Comparison of ENCODE assay signal across 8 mouse cellular contexts in the genomic region with DNA sequence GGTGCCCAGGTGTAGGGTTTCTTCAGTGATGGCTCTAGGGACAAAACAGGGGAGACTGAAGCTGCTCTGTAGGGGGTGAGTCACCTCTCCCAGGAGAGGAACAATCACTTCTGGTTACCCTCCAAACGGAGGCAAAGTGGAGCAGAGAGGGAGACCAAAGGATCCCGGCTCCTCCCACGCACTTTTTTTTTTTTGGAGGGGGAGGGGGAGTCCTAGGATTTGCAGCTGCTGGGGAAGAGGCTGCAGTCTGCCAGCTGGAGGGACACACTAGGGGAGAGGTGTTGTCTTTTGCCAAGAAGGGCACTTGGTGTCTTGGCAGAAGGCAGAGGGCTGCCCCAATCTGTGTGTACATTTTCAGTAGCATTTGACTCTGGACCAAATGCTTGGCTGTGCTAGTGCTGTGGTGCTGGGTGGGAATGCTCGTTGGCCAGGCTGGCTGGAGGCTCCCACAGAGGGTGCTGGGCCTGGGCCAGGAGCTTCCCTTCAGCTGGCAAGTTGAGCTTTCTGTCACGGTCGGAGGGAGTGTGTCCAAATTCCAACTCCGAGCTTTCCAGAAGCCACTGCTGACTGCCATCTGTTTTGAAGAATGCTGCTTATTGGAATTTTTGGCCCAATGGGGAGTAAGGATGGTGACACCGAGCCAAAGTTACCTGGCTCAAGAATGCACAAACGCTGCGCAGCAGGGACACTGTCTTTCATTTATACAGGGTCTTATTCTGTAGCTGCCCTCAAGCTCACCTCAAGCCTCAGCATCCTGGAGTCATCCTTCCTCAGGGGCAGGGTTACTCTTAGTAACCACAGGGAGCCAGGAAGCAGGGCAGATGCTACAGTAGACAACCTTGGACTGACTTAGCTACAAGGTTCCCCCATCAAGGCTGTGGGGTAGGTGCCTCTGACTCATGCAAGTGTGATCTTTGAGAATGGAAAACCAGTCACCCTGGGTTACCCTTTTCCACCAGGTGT. TPM values are rescaled to one million over a fixed set of nuclear protein-coding genes. Genes with fewer than 3 reads are reported as not detected.
A peak's percentile ranks its signal among the peaks of the same experiment; 100 is the strongest.
DNase-seq lines count a peak whose midpoint lies in the region; ATAC-seq and TF ChIP-seq lines count a peak whose summit lies in the region.

No protein-coding gene starts in this region.

- peaks cover 2% of the 10 kb centered on the region; the same call in 1 of the 2 replicates for H3K36me3 ChIP-seq in ES-E14 (ENCODE audit: control insufficient read depth, insufficient read depth, low read length, poor library complexity, severe bottlenecking)
- peaks cover 15% of the 10 kb centered on the region; the same call in 1 of the 2 replicates for H3K36me3 ChIP-seq in forebrain, embryonic 14.5 days (ENCODE audit: control insufficient read depth, insufficient read depth, low read length)
- peaks cover 13% of the 10 kb centered on the region for H3K36me3 ChIP-seq in heart, postnatal 0 days (replicated peaks; ENCODE audit: control insufficient read depth, insufficient read depth, low read length)
- H3K36me3 ChIP-seq in liver, embryonic 16.5 days (ENCODE audit: control insufficient read depth, insufficient read depth) = peaks cover 7% of the 10 kb centered on the region; the same call in 1 of the 2 replicates

- peak overlapping the region; percentile 26 to 59 for H3K4me3 ChIP-seq in ES-E14 (ENCODE audit: insufficient read depth in 1 of 2, low read depth in 1 of 2, low read length in 2 of 2, poor library complexity in 1 of 2, severe bottlenecking in 1 of 2)
- peak overlapping the region; percentile 53 for H3K4me3 ChIP-seq in brown adipose tissue, adult 24 weeks (ENCODE audit: insufficient read depth, low read depth, low read length)
- no peak overlapping the region for H3K4me3 ChIP-seq in forebrain, embryonic 14.5 days (ENCODE audit: low read depth, low read length)
- H3K4me3 ChIP-seq in heart, postnatal 0 days (ENCODE audit: low read depth, low read length) = peak overlapping the region; percentile 34
- H3K4me3 ChIP-seq in liver, embryonic 16.5 days (ENCODE audit: low read depth, low read length) = peak overlapping the region; percentile 35

- peak; percentile 86 for ATAC-seq in forebrain, embryonic 14.5 days
- ATAC-seq in heart, postnatal 0 days (ENCODE audit: insufficient read depth, low read depth) = peak; percentile 86
- ATAC-seq in liver, embryonic 16.5 days (ENCODE audit: low read depth) = 0 out of 2 replicates have a peak, but pooled peaks have one; percentile 14
- ATAC-seq in neutrophil, adult 5-6 weeks (ENCODE audit: extremely low read depth, insufficient number of reproducible peaks, low FRiP score, poor library complexity, severe bottlenecking) = peak; percentile 9; the same call in 1 of the 2 replicates
- ATAC-seq in erythroid progenitor cell, adult 5-6 weeks (replicated peaks; ENCODE audit: low FRiP score, poor library complexity, severe bottlenecking) = no peak

- peak overlapping the region; percentile 100 for H3K27ac ChIP-seq in ES-E14 (ENCODE audit: insufficient read depth, low read depth, low read length, poor library complexity, severe bottlenecking)
- H3K27ac ChIP-seq in brown adipose tissue, adult 24 weeks (replicated peaks; ENCODE audit: low read depth, low read length) = peak overlapping the region; percentile 97
- H3K27ac ChIP-seq in forebrain, embryonic 14.5 days (ENCODE audit: low read depth, low read length) = peak overlapping the region; percentile 68
- peak overlapping the region; percentile 96 for H3K27ac ChIP-seq in heart, postnatal 0 days (ENCODE audit: low read depth)
- peak overlapping the region; percentile 86 for H3K27ac ChIP-seq in liver, embryonic 16.5 days (ENCODE audit: low read length)

- H3K4me1 ChIP-seq in ES-E14 (ENCODE audit: control insufficient read depth in 2 of 2, insufficient read depth in 2 of 2, low read length in 2 of 2, poor library complexity in 1 of 2) = peaks cover 16 to 22% of the 10 kb centered on the region in 2 experiments; a peak in 3 of 4 replicates
- H3K4me1 ChIP-seq in brown adipose tissue, adult 24 weeks (ENCODE audit: control insufficient read depth, insufficient read depth, insufficient read length, low read length) = peaks cover 11% of the 10 kb centered on the region
- peaks cover 20% of the 10 kb centered on the region for H3K4me1 ChIP-seq in forebrain, embryonic 14.5 days (ENCODE audit: control insufficient read depth, insufficient read depth, low read length)
- H3K4me1 ChIP-seq in heart, postnatal 0 days (ENCODE audit: control insufficient read depth, insufficient read depth) = peaks cover 22% of the 10 kb centered on the region
- H3K4me1 ChIP-seq in liver, embryonic 16.5 days (ENCODE audit: control insufficient read depth, low read depth, low read length) = peaks cover 20% of the 10 kb centered on the region

- no peaks in the 10 kb centered on the region for H3K27me3 ChIP-seq in forebrain, embryonic 14.5 days (replicated peaks; ENCODE audit: control insufficient read depth, insufficient read depth, low read length)
- no peaks in the 10 kb centered on the region for H3K27me3 ChIP-seq in heart, postnatal 0 days (ENCODE audit: control insufficient read depth, insufficient read depth, low read length)
- H3K27me3 ChIP-seq in liver, embryonic 16.5 days (ENCODE audit: control insufficient read depth, insufficient read depth, low read depth, low read length) = no peaks in the 10 kb centered on the region

- peak; percentile 22; the same call in 1 of the 2 replicates for TF ChIP-seq EP300 in heart, postnatal 0 days (IDR thresholded peaks at IDR 0.05; ENCODE audit: low read depth)

- in situ Hi-C loops in ES-E14 (cut with MboI; ENCODE audit: low sequenced_read_pairs in 2 of 2, unreplicated experiment in 2 of 2) = loop anchor here in 1 of 2 experiments (5.0 kb wide), 1 partner anchor 167 kb away; no protein-coding TSS in a partner anchor

- peak overlapping the region; percentile 85 for H3K9ac ChIP-seq in ES-E14 (ENCODE audit: insufficient read depth, low read depth, low read length, poor library complexity, severe bottlenecking)
- H3K9ac ChIP-seq in forebrain, embryonic 14.5 days (ENCODE audit: low read length) = no peak overlapping the region
- peak overlapping the region; percentile 24 for H3K9ac ChIP-seq in heart, postnatal 0 days (replicated peaks; ENCODE audit: low read depth, low read length)
- H3K9ac ChIP-seq in liver, embryonic 16.5 days (ENCODE audit: low read depth, low read length) = peak overlapping the region; percentile 37; the same call in 1 of the 2 replicates

- H3K4me2 ChIP-seq in forebrain, embryonic 14.5 days (ENCODE audit: low read length) = peak overlapping the region; percentile 6
- peak overlapping the region; percentile 58 for H3K4me2 ChIP-seq in heart, postnatal 0 days (ENCODE audit: low read depth, low read length)
- peak overlapping the region; percentile 39 for H3K4me2 ChIP-seq in liver, embryonic 16.5 days (ENCODE audit: low read depth, low read length)

- H3K9me3 ChIP-seq in ES-E14 (ENCODE audit: control insufficient read depth, insufficient read depth, low read depth, low read length) = no peaks in the 10 kb centered on the region
- no peaks in the 10 kb centered on the region for H3K9me3 ChIP-seq in forebrain, embryonic 14.5 days (replicated peaks; ENCODE audit: control insufficient read depth, low read length)
- no peaks in the 10 kb centered on the region for H3K9me3 ChIP-seq in heart, postnatal 0 days (replicated peaks; ENCODE audit: control insufficient read depth, low read length)
- no peaks in the 10 kb centered on the region for H3K9me3 ChIP-seq in liver, embryonic 16.5 days (replicated peaks; ENCODE audit: control insufficient read depth, low read length)

- DNase-seq in ES-E14 (ENCODE audit: low read depth, low spot score) = peak; percentile 82
- DNase-seq in forebrain, embryonic 14.5 days (ENCODE audit: low spot score) = peak; percentile 87
- DNase-seq in heart, postnatal 0 days (ENCODE audit: low spot score) = peak; percentile 78
- DNase-seq in kidney, postnatal 4 days = peak; percentile 84 to 91

- 12% methylated on average over 10 of the region's 10 CpGs for WGBS in forebrain, embryonic 14.5 days
- WGBS in heart, postnatal 0 days = 8% methylated on average over 10 of the region's 10 CpGs
- WGBS in liver, embryonic 16.5 days (ENCODE audit: insufficient replicate concordance) = 31% methylated on average over 10 of the region's 10 CpGs

- TF ChIP-seq CTCF in heart, postnatal 0 days (IDR thresholded peaks at IDR 0.05; ENCODE audit: low read depth) = no peak

RNA-seq across cellular contexts. Expression of a gene that starts 10.5 kb away (rescaled TPM):
- 39.0 and 55.8 TPM in 2 replicates for total RNA-seq in ES-E14 (2012; rRNA removed)
- polyA plus RNA-seq in brown adipose tissue, adult 24 weeks (2012; ENCODE audit: insufficient read depth, insufficient read length, missing spikeins) = 9.4 and 10.6 TPM in 2 replicates
- 2.0 and 2.5 TPM in 2 replicates for polyA plus RNA-seq in forebrain, embryonic 14.5 days (2014; fragmentation: Nextera tagmentation; extraction: Ambion mirVana)
- total RNA-seq in heart, postnatal 0 days (2014; rRNA removed; ENCODE audit: low replicate concordance) = 11.4 and 21.8 TPM in 2 replicates
- 1.7 and 2.3 TPM in 2 replicates for polyA plus RNA-seq in heart, postnatal 0 days (2015; fragmentation: Nextera tagmentation; extraction: Ambion mirVana)
- polyA plus RNA-seq in liver, embryonic 16.5 days (2015; fragmentation: Nextera tagmentation; extraction: Ambion mirVana) = 0.79 and 1.1 TPM in 2 replicates
- total RNA-seq in neutrophil, adult 5-6 weeks (2017) = 91.5 and 99.5 TPM in 2 replicates
- total RNA-seq in erythroid progenitor cell, adult 5-6 weeks (2015; ENCODE audit: low replicate concordance) = 8.3 and 19.3 TPM in 2 replicates
- 3.9 and 11.2 TPM in 2 replicates for total RNA-seq in erythroid progenitor cell, adult 5-6 weeks (2017; ENCODE audit: low replicate concordance)

RNA-seq across cellular contexts. Expression of a gene that starts 12.0 kb away (rescaled TPM):
- 11.6 and 14.5 TPM in 2 replicates for total RNA-seq in ES-E14 (2012; rRNA removed)
- 4.6 and 5.9 TPM in 2 replicates for polyA plus RNA-seq in brown adipose tissue, adult 24 weeks (2012; ENCODE audit: insufficient read depth, insufficient read length, missing spikeins)
- polyA plus RNA-seq in forebrain, embryonic 14.5 days (2014; fragmentation: Nextera tagmentation; extraction: Ambion mirVana) = 7.0 and 8.1 TPM in 2 replicates
- total RNA-seq in heart, postnatal 0 days (2014; rRNA removed; ENCODE audit: low replicate concordance) = 8.7 and 13.7 TPM in 2 replicates
- 12.9 and 13.5 TPM in 2 replicates for polyA plus RNA-seq in heart, postnatal 0 days (2015; fragmentation: Nextera tagmentation; extraction: Ambion mirVana)
- 6.0 and 6.7 TPM in 2 replicates for polyA plus RNA-seq in liver, embryonic 16.5 days (2015; fragmentation: Nextera tagmentation; extraction: Ambion mirVana)
- 13.2 and 22.0 TPM in 2 replicates for total RNA-seq in neutrophil, adult 5-6 weeks (2017)
- total RNA-seq in erythroid progenitor cell, adult 5-6 weeks (2015; ENCODE audit: low replicate concordance) = 1.3 and 4.0 TPM in 2 replicates
- 2.7 and 3.2 TPM in 2 replicates for total RNA-seq in erythroid progenitor cell, adult 5-6 weeks (2017; ENCODE audit: low replicate concordance)

RNA-seq across cellular contexts. Expression of a gene that starts 58.5 kb away (rescaled TPM):
- total RNA-seq in ES-E14 (2012; rRNA removed) = 35.8 and 46.6 TPM in 2 replicates
- polyA plus RNA-seq in brown adipose tissue, adult 24 weeks (2012; ENCODE audit: insufficient read depth, insufficient read length, missing spikeins) = 1.2 and 1.3 TPM in 2 replicates
- 0.84 and 1.1 TPM in 2 replicates for polyA plus RNA-seq in forebrain, embryonic 14.5 days (2014; fragmentation: Nextera tagmentation; extraction: Ambion mirVana)
- total RNA-seq in heart, postnatal 0 days (2014; rRNA removed; ENCODE audit: low replicate concordance) = 2.6 and 6.8 TPM in 2 replicates
- polyA plus RNA-seq in heart, postnatal 0 days (2015; fragmentation: Nextera tagmentation; extraction: Ambion mirVana) = 0.18 and 0.37 TPM in 2 replicates
- 0.27 and 0.61 TPM in 2 replicates for polyA plus RNA-seq in liver, embryonic 16.5 days (2015; fragmentation: Nextera tagmentation; extraction: Ambion mirVana)
- total RNA-seq in neutrophil, adult 5-6 weeks (2017) = 48.1 and 58.3 TPM in 2 replicates
- total RNA-seq in erythroid progenitor cell, adult 5-6 weeks (2015; ENCODE audit: low replicate concordance) = 2.9 TPM in 1 of 2 replicates, not detected in the other
- 0.64 TPM in 1 of 2 replicates, not detected in the other for total RNA-seq in erythroid progenitor cell, adult 5-6 weeks (2017; ENCODE audit: low replicate concordance)

Comparison
In these comparisons a context has a peak if more than half of its experiments do, and no peak if none do; other contexts are left out.
1. H3K4me2 ChIP-seq: peak in every context shown above with its lines; median percentile 58 in heart, postnatal 0 days; 39 in liver, embryonic 16.5 days; 6 in forebrain, embryonic 14.5 days.